Mouse (Mus musculus) liver, embryonic 14.5 days (tissue): ENCODE measurements around the gene Arih2.

Experiments
- CTCF ChIP-seq: IDR thresholded peaks from 2 replicates; pipeline ENCODE4 v1.5.1; 2016; ENCODE audit warnings: antibody characterized with exemption, low read depth, control low read depth
- EP300 ChIP-seq: IDR thresholded peaks from 2 replicates; pipeline ENCODE4 v1.6.1; 2016; ENCODE audit warnings: antibody characterized with exemption, low read depth

GRCm38 (mm10) chr9:108693946-108694345 lies 44.8 kb upstream of the Arih2 start:
- TF ChIP-seq CTCF (no peak), EP300 (no peak)
